Mouse (Mus musculus) CH12.LX (cell line): Measurements from ENCODE around the gene Vps35l.

Experiments used
- CTCF ChIP-seq, 2 experiments: IDR thresholded peaks in 1 of 2; conservative IDR thresholded peaks in 1 of 2; 2 replicates each; pipeline ENCODE4 v1.5.1; 2011 to 2012; ENCODE audit warnings: low read depth in 2 of 2, low read length in 2 of 2, improper control_type of control experiment in 1 of 2, inconsistent platforms in 1 of 2, mild to moderate bottlenecking in 1 of 2, moderate library complexity in 1 of 2
- E2F4 ChIP-seq: IDR thresholded peaks from 2 replicates; pipeline ENCODE4 v1.6.1; 2011; ENCODE audit warnings: low read depth, low read length, improper control_type of control experiment; ENCODE audit not compliant: insufficient replicate concordance
- EP300 ChIP-seq: IDR thresholded peaks from 2 replicates; pipeline ENCODE4 v1.6.1; 2011; ENCODE audit warnings: low read length, improper control_type of control experiment
- KAT2A ChIP-seq: IDR thresholded peaks from 2 replicates; pipeline ENCODE4 v1.6.1; 2012; ENCODE audit warnings: low read length, improper control_type of control experiment, inconsistent platforms; ENCODE audit not compliant: insufficient replicate concordance
- POLR2A ChIP-seq: IDR thresholded peaks from 2 replicates; pipeline ENCODE4 v1.6.1; 2011; ENCODE audit warnings: low read depth, mild to moderate bottlenecking, improper control_type of control experiment, low read length
- POLR2AphosphoS2 ChIP-seq: IDR thresholded peaks from 2 replicates; pipeline ENCODE4 v1.6.1; 2011; ENCODE audit warnings: low read depth, low read length, improper control_type of control experiment
- ZC3H11A ChIP-seq: IDR thresholded peaks from 2 replicates; pipeline ENCODE4 v1.6.1; 2012; ENCODE audit warnings: low read depth, mild to moderate bottlenecking, inconsistent platforms, low read length, improper control_type of control experiment

DNA sequence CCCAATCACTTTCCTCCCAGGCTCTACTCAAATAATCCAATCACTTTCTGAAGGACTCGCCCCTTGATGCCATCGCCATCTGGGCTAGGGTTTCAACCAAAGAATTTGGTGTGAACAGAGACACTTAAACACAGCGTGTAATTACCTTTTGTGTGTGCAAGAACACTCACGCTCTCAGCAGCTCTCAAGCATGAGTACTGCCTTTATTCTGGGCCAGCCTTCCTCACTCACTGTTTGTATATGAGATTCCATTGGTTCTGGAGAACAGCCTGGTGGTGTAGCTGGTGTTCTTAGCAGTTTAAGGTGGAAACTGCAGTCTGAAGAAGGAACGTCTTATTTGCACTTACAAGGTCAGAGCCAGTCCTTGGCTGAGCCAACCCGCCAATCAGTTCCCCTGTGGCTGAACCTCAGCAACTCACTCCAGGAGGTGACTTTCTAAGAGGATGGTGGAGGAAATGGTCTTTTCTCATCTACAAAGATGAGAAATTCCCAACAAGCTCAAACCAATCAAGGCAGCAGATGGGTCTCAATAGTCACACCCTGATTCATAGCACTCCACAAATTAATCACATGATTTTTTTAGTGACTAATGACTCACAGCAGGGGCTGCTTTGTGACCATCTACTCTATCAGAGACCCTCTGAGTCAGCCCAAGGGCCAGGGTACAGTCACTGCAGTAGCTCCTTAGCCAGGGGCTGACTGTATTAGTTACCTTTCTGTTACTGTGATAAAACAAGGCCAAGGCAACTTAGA lies 147.5 kb downstream of the Vps35l start:
- TF ChIP-seq KAT2A (no peak), POLR2AphosphoS2 (no peak), EP300 (no peak), E2F4 (no peak), ZC3H11A (no peak), POLR2A (no peak), CTCF (conservative IDR thresholded peaks at IDR 0.05 in 1 of 2, IDR thresholded peaks at IDR 0.05 in 1 of 2; ENCODE audit: low read depth in 2 of 2, low read length in 2 of 2) (no peak)
